Mouse (Mus musculus) ES-CJ7 (cell line): ENCODE measurements around the gene Mmel1.

Experiments
- DNase-seq: peaks from one replicate; pipeline ENCODE4 v3.0.0; 2011; ENCODE audit warnings: low read depth, low spot score

Mmel1 gene

GRCm38 (mm10) chr4:154904185-154905071 lies 35.0 kb downstream of the Mmel1 start:
- DNase-seq = peak; percentile 94

GRCm38 (mm10) chr4:154907833-154908232 lies 38.4 kb downstream of the Mmel1 start:
- peak; percentile 80 for DNase-seq

- no peak for DNase-seq
Measured at GRCm38 (mm10) chr4:154908490-154908889, 39.1 kb downstream of the Mmel1 start.

DNA sequence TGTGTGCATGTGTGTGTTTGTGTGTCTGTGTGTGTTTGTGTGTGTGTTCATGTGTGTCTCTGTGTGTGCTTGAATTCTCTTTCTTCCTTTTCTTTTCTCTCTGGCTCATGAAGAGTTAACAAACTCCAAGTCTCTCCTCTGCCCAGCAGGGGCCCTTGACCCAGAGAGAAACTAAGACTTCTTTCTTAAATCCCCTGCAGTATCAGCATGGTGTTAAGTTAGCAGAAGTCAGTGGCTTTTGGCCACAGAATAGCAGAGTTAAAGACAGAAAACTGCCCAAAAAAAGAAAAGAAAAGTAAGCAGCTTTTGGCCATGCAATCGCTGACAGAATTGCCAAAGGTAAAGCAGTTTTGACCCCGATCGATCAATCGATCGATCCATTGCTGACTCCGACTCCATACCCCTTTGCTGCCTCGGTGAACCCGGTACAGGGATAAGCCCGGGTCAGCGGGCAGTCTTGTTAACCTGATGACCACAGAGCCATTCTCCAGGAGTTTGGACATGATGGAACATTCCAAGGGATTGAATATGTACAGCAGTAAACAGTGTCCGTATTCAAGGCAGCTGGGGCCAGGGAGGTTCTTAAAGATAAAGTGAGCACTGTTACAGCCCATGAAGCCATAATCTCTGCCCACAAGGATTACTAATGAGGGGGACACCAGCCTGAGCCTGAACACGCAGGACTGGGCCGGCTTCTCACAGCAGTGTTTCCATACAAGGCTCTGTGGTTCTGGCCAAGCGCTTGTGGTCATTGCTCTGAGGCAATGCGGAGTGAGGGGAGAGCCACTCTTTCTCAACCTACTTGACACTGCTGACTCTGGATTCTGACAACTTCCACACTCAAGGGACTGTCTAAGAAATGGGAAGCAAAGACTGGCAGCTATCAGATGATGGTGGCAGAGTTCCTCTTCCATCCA lies 41.5 kb downstream of the Mmel1 start:
- no peak for DNase-seq

- DNase-seq = no peak
Measured at GRCm38 (mm10) chr4:154911644-154912043, 42.3 kb downstream of the Mmel1 start.

GRCm38 (mm10) chr4:154913845-154914244 lies 44.5 kb downstream of the Mmel1 start:
- no peak for DNase-seq

- no peak for DNase-seq
Measured at GRCm38 (mm10) chr4:154914252-154914651, 44.9 kb downstream of the Mmel1 start.

GRCm38 (mm10) chr4:154914707-154915106 lies 45.3 kb downstream of the Mmel1 start:
- DNase-seq = no peak

DNA sequence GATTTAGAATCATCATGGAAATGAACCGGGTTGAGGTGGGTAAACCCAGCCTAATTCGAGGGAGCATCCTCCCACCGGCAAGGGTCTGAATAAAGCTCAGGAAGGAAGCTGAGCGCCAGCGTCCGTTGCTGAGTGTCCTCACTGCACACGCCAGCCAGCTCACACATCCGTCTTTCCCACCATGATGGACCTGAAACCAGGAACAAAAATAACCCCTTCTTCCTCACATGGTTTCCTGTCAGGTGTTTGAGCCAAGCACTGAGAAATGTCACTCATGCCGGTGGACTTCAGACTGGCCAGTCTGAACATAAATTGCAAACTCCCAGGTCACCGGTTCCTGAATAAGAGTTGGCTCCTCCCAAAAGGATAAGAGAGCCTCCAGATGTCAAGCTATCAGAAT lies 45.9 kb downstream of the Mmel1 start:
- DNase-seq = no peak

- DNase-seq = no peak
Measured at GRCm38 (mm10) chr4:154916662-154917061, 47.3 kb downstream of the Mmel1 start.

- DNase-seq = no peak
Measured at GRCm38 (mm10) chr4:154922291-154922690, 52.9 kb downstream of the Mmel1 start.

DNA sequence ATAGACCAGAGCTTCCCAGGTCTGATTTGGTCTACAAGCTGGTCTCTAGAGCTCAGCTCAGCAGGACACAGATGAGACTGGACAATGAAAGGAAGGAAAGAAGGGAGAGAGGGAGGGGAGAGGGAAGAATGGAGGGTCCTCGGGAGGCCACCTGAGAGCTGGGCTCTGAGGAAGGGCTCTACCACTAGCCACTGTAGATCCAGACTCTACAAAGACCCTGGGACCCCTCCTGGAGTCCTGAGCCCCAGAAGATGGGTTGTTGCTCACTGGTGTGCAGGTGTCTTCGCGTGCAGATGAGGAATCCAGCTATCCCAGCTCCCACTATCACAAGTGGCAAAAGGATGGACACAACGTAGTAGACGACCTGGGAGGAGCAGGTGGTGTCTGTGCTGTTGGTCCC lies 53.5 kb downstream of the Mmel1 start:
- no peak for DNase-seq

DNA sequence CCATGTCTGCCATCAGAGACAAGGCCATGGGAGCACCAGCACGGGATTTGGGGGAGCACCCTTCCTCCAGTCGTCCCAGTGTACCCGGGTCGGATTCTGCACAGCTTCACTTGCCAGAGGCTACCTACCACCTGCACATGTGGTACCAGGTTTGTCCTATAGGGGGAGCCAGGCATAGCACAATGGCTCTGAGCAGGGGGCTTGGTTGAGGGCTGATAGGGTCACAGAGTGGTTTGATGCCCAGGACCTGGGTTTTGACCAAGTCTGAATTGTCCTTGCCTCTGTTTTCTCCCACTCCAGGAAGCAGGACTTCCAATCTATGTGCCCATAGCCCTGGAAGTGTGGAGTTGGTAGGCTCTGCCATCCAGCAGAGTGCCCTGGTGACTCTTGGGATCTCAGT lies 56.0 kb downstream of the Mmel1 start:
- DNase-seq = peak; percentile 65

DNA sequence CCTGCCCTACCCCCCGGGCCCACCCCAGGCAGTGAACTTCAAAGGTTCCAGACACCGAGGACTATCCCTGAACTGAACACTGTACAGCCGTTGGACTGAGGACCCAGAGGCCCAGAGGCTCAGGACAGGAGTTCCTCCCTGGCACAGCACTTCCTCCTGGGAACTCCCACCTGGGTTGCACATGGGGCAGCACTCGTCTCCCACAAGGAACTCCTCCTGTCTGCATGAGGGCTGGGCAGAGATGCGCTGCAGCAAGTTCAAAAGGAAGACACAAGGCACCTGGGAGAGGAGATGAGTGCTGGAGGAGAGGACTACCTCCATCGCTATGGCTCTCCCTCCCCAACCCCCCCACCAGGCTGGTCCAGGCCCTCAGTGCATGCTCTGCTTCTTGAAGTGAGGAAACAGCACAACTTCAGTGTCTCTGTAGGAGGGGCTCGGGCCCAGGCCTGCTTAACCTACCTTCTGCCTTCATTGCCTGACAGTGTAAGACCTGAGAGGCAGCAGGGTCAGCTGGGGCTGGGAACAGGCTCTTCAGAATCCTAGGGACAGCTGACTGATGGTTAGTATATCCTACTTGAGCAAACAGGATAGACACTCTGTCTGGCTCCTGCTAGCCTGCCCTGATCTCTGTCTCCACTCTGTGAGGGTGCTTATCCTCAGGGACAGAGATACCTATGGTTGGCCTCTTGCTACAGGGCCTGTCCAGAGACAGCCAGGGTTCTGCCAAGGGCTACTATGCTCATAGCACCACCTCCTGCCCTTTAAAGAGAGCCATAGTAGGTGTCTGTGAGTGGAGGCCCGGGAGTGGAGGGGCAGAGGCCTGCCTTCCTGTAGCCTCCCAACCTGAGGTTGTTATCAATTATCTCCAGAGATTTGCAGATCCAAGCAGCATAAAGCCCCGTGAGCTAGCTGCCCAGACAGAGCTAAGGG lies 57.8 kb downstream of the Mmel1 start:
- DNase-seq = no peak

GRCm38 (mm10) chr4:154927899-154928337 lies 58.5 kb downstream of the Mmel1 start:
- DNase-seq = no peak

DNA sequence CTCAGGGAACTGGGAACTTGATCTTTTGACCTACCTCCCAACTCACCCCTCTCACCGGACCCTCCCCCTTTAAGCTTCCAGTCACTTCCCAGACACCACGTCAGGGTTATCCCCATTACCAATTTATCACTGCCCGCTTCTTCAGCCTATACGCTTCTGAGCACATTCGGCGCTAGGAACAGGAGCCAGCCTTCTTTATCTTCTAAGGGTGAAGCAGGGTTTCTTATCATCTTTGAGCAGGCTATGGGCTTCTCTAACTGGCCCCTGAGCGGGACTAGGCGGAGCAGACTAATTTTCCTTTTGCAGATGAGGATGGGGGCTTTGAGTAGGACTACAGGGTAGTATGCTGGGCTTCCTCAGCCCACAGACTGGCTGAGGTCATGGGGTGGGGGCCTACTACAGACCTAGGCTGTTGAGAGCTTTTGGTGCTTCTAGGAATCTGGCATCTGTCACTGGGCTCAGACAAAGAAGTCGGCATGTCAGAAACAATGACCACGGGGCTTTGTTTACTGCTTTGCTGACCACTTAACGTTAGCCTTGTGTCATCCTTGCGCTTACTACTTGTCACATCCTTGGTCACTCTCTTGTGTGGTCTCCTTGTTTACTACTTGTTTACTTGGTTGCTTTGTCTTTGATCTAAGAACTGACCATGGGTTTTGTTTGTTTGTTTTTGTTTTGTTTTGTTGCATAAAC lies 59.2 kb downstream of the Mmel1 start, which contains the start of gene Tnfrsf14:
Gene Tnfrsf14, minus strand, starts transcription at position 169 of the 693 bp plus-strand sequence.
- DNase-seq = no peak

DNA sequence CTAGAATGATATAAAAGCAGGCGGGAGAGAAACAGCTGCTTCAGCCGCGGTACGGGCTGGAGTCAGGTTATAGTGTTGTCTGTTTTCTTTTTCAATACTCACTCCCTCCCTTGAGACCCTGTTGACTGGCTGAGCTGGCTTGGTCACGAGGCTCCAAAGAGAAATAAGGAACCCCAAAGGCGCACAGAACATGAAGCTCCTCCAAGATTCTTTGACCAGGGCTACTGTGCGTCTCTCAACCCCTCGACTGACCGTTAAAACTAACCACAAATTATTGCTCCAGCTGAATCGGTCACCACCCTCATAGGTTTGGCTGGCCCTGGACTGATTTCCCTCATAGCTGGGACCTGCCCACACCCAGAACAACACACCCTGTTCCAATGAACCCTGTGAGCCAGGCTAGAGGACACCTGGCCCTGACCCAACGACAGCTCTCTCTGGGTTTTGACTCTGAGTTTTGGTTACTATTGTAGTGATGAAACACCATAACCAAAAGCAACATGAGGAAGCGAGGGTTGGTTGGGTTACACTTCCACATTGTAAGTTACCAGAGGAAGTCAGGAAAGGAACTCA lies 59.8 kb downstream of the Mmel1 start:
- no peak for DNase-seq

DNA sequence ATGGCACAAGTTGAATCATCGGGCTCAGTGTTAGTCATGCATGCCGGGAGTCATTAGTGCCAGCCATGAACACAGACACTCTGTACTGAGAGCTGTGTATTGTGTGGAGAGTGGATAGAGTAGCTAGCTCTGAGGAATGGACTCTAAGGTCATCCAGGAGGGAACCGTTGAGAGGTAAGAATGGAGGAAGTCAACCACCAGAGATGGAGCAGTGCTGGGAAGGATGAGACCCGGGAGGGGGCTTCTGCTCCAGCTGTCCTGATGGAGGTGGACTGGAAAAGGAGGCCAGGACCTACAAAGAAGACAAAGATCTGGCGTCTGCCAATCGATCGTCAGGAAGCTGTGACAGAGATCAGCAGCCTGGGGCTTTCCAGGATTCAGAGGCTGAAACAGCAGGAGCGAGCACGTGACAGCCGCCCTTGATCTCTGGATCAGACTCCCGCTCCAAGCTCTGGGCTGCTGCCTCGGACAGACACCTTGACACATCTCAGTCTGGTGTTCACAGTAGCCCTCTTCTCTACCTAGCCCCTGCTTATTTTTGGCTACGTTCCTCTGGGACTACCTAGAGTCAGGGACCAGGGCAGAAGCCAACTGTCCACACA lies 64.0 kb downstream of the Mmel1 start:
- no peak for DNase-seq

GRCm38 (mm10) chr4:154934800-154935199 lies 65.4 kb downstream of the Mmel1 start:
- no peak for DNase-seq

GRCm38 (mm10) chr4:154935788-154936187 lies 66.4 kb downstream of the Mmel1 start:
- peak; percentile 48 for DNase-seq
